11 mouse cellular contexts compared by ENCODE assay signal in genomic region chr3:85928140-85928611, GRCm38 (mm10). TPM values are rescaled to one million over a fixed set of nuclear protein-coding genes. Genes with fewer than 3 reads are reported as not detected.
DNase-seq lines count a peak whose midpoint lies in the region; ATAC-seq and TF ChIP-seq lines count a peak whose summit lies in the region.
"Had no signal": no experiment of that assay in that cellular context is flagged by ENCODE, and none has a peak within 500 bp of the region (broad histone marks: within the 10 kb centered on the region; RNA-seq: fewer than 3 reads in every experiment).

No protein-coding gene starts in this region.

- no peak for TF ChIP-seq EP300 in heart, adult 2 months (IDR thresholded peaks at IDR 0.05; ENCODE audit: insufficient read depth, low read depth, low read length)
- no peak for TF ChIP-seq EP300 in lung, postnatal 0 days (IDR thresholded peaks at IDR 0.05)

- H3K9me3 ChIP-seq in lung, postnatal 0 days (ENCODE audit: low read length), result no peaks in the 10 kb centered on the region
- H3K9me3 ChIP-seq: liver, embryonic 15.5 days; stomach, embryonic 15.5 days had no signal

- ATAC-seq in lung, postnatal 0 days, result no peak

- no peak overlapping the region for H3K4me3 ChIP-seq in heart, adult 2 months
- H3K4me3 ChIP-seq in lung, postnatal 0 days (ENCODE audit: low read depth, low read length), result no peak overlapping the region
- H3K4me3 ChIP-seq: liver, embryonic 15.5 days; stomach, embryonic 15.5 days had no signal

- intact Hi-C loops in heart, adult 2 months (cut with DNase I), result loop anchor here (5.0 kb wide), 2 partner anchors 189 to 1006 kb away; no protein-coding TSS in a partner anchor
- intact Hi-C loops in heart, postnatal 25 days (cut with DNase I), result loop anchor here (5.0 kb wide), 2 partner anchors 44 to 184 kb away; partner anchors contain the start of gene Sh3d19

- no peak overlapping the region for H3K9ac ChIP-seq in heart, adult 2 months (ENCODE audit: low read depth, low read length)
- H3K9ac ChIP-seq in lung, postnatal 0 days (replicated peaks; ENCODE audit: low read depth), result no peak overlapping the region
- H3K9ac ChIP-seq: liver, embryonic 15.5 days; stomach, embryonic 15.5 days had no signal

- no peak for TF ChIP-seq POLR2A in heart, adult 2 months (IDR thresholded peaks at IDR 0.05; ENCODE audit: insufficient read depth, low read depth, low read length)

- no peaks in the 10 kb centered on the region for H3K27me3 ChIP-seq in heart, adult 2 months (ENCODE audit: control insufficient read depth, insufficient read depth, low read length)
- H3K27me3 ChIP-seq in lung, postnatal 0 days (replicated peaks; ENCODE audit: insufficient read depth, low read length), result no peaks in the 10 kb centered on the region
- H3K27me3 ChIP-seq: liver, embryonic 15.5 days; stomach, embryonic 15.5 days had no signal

- no peaks in the 10 kb centered on the region for H3K79me2 ChIP-seq in heart, adult 2 months (replicated peaks; ENCODE audit: control insufficient read depth, insufficient read depth, low read length)

- DNase-seq in heart, adult 2 months, result peak; percentile 18 to 20
- DNase-seq in heart, postnatal 25 days (ENCODE audit: low spot score), result no peak
- peak; percentile 37 for DNase-seq in 3T3-L1 (ENCODE audit: low read depth, low spot score)
- peak; percentile 28 for DNase-seq in brain, embryonic 18.5 days (ENCODE audit: low read depth, low spot score)
- DNase-seq in layer of hippocampus, adult 9-10 months (ENCODE audit: low spot score), result peak; percentile 16
- DNase-seq in kidney, postnatal 10 days, result no peak
- no peak for DNase-seq in lung, postnatal 0 days (ENCODE audit: low spot score)
- no peak for DNase-seq in natural killer cell, adult 2 months (ENCODE audit: low spot score in 2 of 2)
- DNase-seq: kidney, adult 8-10 months had no signal

- no peaks in the 10 kb centered on the region for H3K36me3 ChIP-seq in heart, adult 2 months (ENCODE audit: control insufficient read depth, insufficient read depth, low read length)
- no peaks in the 10 kb centered on the region for H3K36me3 ChIP-seq in lung, postnatal 0 days (ENCODE audit: insufficient read depth, low read length)
- H3K36me3 ChIP-seq: liver, embryonic 15.5 days; stomach, embryonic 15.5 days had no signal

- no peak overlapping the region for H3K4me2 ChIP-seq in lung, postnatal 0 days (replicated peaks; ENCODE audit: low read depth, low read length)
- H3K4me2 ChIP-seq: liver, embryonic 15.5 days; stomach, embryonic 15.5 days had no signal

- TF ChIP-seq CTCF in heart, adult 2 months (IDR thresholded peaks at IDR 0.05), result no peak
- no peak for TF ChIP-seq CTCF in lung, postnatal 0 days (IDR thresholded peaks at IDR 0.05)

- H3K27ac ChIP-seq in heart, adult 2 months, result no peak overlapping the region
- no peak overlapping the region for H3K27ac ChIP-seq in lung, postnatal 0 days (ENCODE audit: low read length)
- H3K27ac ChIP-seq: liver, embryonic 15.5 days; stomach, embryonic 15.5 days had no signal

- WGBS in heart, adult 2 months, result 38% methylated on average over 5 of the region's 5 CpGs
- 78% methylated on average over 5 of the region's 5 CpGs for WGBS in lung, postnatal 0 days

- H3K4me1 ChIP-seq in heart, adult 2 months (ENCODE audit: control insufficient read depth, insufficient read depth, low read length), result peaks cover 1% of the 10 kb centered on the region
- H3K4me1 ChIP-seq in lung, postnatal 0 days (ENCODE audit: insufficient read depth, low read depth, low read length), result no peaks in the 10 kb centered on the region
- H3K4me1 ChIP-seq: liver, embryonic 15.5 days had no signal

RNA-seq across cellular contexts. Expression of gene Gm37240, which starts 40.9 kb away (rescaled TPM):
- total RNA-seq in heart, adult 2 months (2021), result 10 to 100 TPM; 36.6 to 45.3 TPM
- polyA plus RNA-seq in heart, adult 2 months (2012; rRNA removed), result 21.9 and 25.0 TPM in 2 replicates
- total RNA-seq in heart, postnatal 25 days (2021), result 10 to 100 TPM; 38.8 to 39.2 TPM
- polyA plus RNA-seq in lung, postnatal 0 days (2015; fragmentation: Nextera tagmentation; extraction: Ambion mirVana), result 8.9 and 13.4 TPM in 2 replicates

RNA-seq across cellular contexts. Expression of gene Glt28d2, which starts 40.9 kb away (rescaled TPM):
- total RNA-seq in heart, adult 2 months (2021), result 1 to 10 TPM; 6.3 to 8.5 TPM
- polyA plus RNA-seq in heart, adult 2 months (2012; rRNA removed), result 1.9 and 3.1 TPM in 2 replicates
- total RNA-seq in heart, postnatal 25 days (2021), result 1 to 10 TPM; 3.9 to 5.0 TPM
- 4.3 and 5.7 TPM in 2 replicates for polyA plus RNA-seq in lung, postnatal 0 days (2015; fragmentation: Nextera tagmentation; extraction: Ambion mirVana)

RNA-seq across cellular contexts. Expression of gene Sh3d19, which starts 42.7 kb away (rescaled TPM):
- total RNA-seq in heart, adult 2 months (2021), result 10 to 100 TPM; 19.5 to 22.2 TPM
- 13.5 and 19.3 TPM in 2 replicates for polyA plus RNA-seq in heart, adult 2 months (2012; rRNA removed)
- 10 to 100 TPM; 25.4 to 29.6 TPM for total RNA-seq in heart, postnatal 25 days (2021)
- 28.3 and 33.0 TPM in 2 replicates for polyA plus RNA-seq in lung, postnatal 0 days (2015; fragmentation: Nextera tagmentation; extraction: Ambion mirVana)

Comparison
In these comparisons a context has a peak if more than half of its experiments do, and no peak if none do; other contexts are left out.
1. DNase-seq: peak in heart, adult 2 months (2 of 2), 3T3-L1 (single experiment), brain, embryonic 18.5 days (single experiment) and layer of hippocampus, adult 9-10 months (single experiment); none in heart, postnatal 25 days (single experiment), kidney, postnatal 10 days (single experiment), lung, postnatal 0 days (single experiment) and natural killer cell, adult 2 months (0 of 2).